Mouse (Mus musculus) intestine, embryonic 16.5 days (tissue): ENCODE results near the gene Efnb1. TPM values are rescaled to one million over a fixed set of nuclear protein-coding genes. Genes with fewer than 3 reads are reported as not detected.

ENCODE experiments used
- ATAC-seq: fragments of 200-750 bp; cut with Nextera tagmentation; 2 replicates; pipeline ENCODE4 v1.8.0; 2017; ENCODE audit warnings: moderate TSS enrichment, moderate library complexity
- H3K27ac ChIP-seq: fragments of 300-500 bp; sonication (generic); 2 replicates; pipeline ENCODE4 v1.5.1; 2014; ENCODE audit warnings: mild to moderate bottlenecking, low read length
- H3K27me3 ChIP-seq: fragments of 300-500 bp; sonication (generic); replicated peaks from 2 replicates; pipeline ENCODE4 v1.6.1; 2014; ENCODE audit warnings: low read length, control low read depth, mixed read lengths; ENCODE audit not compliant: control insufficient read depth, insufficient read depth
- H3K36me3 ChIP-seq: fragments of 300-500 bp; sonication (generic); 2 replicates; pipeline ENCODE4 v1.6.1; 2014; ENCODE audit warnings: low read length, control low read depth; ENCODE audit not compliant: control insufficient read depth, insufficient read depth
- H3K4me1 ChIP-seq: fragments of 300-500 bp; sonication (generic); 2 replicates; pipeline ENCODE4 v1.6.1; 2014; ENCODE audit warnings: low read length, control low read depth, mixed read lengths; ENCODE audit not compliant: control insufficient read depth, insufficient read depth
- H3K4me2 ChIP-seq: fragments of 300-500 bp; sonication (generic); 2 replicates; pipeline ENCODE4 v1.6.1; 2014; ENCODE audit warnings: low read depth, low read length, control low read depth
- H3K4me3 ChIP-seq: fragments of 300-500 bp; sonication (generic); 2 replicates; pipeline ENCODE4 v1.5.1; 2014; ENCODE audit warnings: mild to moderate bottlenecking, low read length
- H3K9ac ChIP-seq: fragments of 300-500 bp; sonication (generic); 2 replicates; pipeline ENCODE4 v1.6.1; 2014; ENCODE audit warnings: low read depth, low read length
- H3K9me3 ChIP-seq: fragments of 300-500 bp; sonication (generic); 2 replicates; pipeline ENCODE4 v1.6.1; 2016; ENCODE audit warnings: low read length, control low read depth; ENCODE audit not compliant: control insufficient read depth
- WGBS: fragments of 180-500 bp; shearing (Covaris S2); extraction: QIAGEN DNeasy Blood & Tissue Kit; methylation state at CpG from one replicate; pipeline ENCODE4 v1.1.7; 2014; 5-methylcytosine and 5-hydroxymethylcytosine counted together
- polyA plus RNA-seq: library from polyadenylated mRNA; unstranded; fragments of >200 nt; fragmentation: Nextera tagmentation; extraction: Ambion mirVana; gene quantifications from 2 replicates; pipeline ENCODE4 v1.2.1, GENCODE M21; 2015

The Efnb1 gene
- polyA plus RNA-seq, 1 experiment from 2014 or later, result 18.3 TPM

DNA sequence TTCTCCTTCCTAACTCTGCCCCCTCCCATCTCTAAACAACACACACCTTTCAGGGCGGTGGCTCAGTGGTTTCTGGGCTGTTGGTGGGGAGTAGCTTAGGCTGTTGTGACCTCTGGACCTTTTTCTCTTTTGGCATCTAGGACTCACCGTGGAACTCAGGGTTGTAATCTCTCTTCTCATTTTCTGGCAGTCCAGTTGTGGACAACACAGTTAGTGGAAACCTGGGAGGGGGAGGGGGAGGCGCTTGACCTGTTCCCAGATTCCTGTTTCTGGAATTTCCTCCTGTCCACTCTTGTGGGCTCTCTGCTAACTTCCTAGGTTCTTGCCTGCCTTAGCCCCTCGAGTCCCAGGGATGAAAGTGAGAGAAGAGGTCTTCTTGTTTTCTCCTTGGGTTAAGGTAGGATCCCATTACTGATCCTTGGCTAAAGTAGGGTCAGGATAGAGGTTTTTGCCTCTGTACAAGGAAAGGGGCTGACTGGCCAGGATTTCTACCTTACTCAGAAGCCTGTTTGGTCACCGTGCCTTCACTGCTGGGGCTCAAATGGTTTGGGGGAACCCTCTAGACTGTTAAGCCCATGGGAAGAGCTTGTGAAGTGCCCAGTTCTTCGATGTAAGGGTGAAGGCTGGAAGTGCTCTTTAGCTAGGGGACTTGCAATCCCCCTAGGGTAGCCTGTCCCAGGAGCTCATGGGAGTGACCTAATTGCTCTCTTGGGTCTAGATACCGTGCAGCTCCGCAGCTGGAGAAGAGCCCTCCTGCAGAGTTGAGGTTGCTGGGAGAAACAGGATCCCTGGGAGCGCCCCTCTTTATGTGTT is 2.2 kb downstream of the Efnb1 start:
- 0 out of 2 replicates have a peak overlapping the region, but pooled peaks have one; percentile 2 for H3K27ac ChIP-seq
- ATAC-seq, result no peak
- WGBS, result 24% methylated on average over 9 of the region's 9 CpGs
- peaks cover 17% of the 10 kb centered on the region for H3K4me1 ChIP-seq
- H3K36me3 ChIP-seq, result no peaks in the 10 kb centered on the region
- H3K9me3 ChIP-seq, result no peaks in the 10 kb centered on the region
- peak overlapping the region; percentile 68 for H3K4me3 ChIP-seq
- 0 out of 2 replicates have a peak, but pooled peaks cover 7% of the 10 kb centered on the region for H3K27me3 ChIP-seq
- H3K9ac ChIP-seq, result peak overlapping the region; percentile 86
- peak overlapping the region; percentile 63 for H3K4me2 ChIP-seq

DNA sequence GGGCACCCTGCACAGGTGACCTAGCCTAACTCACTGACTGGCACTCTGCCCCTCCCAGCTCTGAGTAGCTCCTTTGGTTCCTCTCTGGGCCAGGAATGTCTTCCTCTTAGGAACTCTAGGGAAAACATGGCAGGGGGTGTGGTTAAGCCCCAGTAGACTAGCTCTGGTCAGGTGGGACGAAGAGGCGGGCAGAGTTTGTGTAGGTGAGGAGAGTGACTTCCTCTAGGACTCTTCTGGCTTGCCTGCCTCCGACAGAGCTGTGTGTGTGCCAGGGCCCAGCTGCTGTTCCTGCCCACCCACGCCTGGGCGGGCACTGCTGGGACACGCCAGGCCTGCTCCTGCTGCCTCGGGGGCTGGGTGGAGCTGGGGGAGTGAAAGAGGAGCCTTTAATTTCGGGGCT is 5.1 kb downstream of the Efnb1 start:
- Histone ChIP-seq H3K4me2 (peak overlapping the region; percentile 11; the same call in 1 of the 2 replicates), H3K4me3 (no peak overlapping the region), H3K36me3 (no peaks in the 10 kb centered on the region), H3K9me3 (no peaks in the 10 kb centered on the region), H3K9ac (peak overlapping the region; percentile 20; the same call in 1 of the 2 replicates), H3K27me3 (0 out of 2 replicates have a peak, but pooled peaks cover 3% of the 10 kb centered on the region), H3K4me1 (peaks cover 22% of the 10 kb centered on the region), H3K27ac (no peak overlapping the region)
- 55% methylated on average over 8 of the region's 8 CpGs for WGBS
- ATAC-seq, result peak; percentile 19

DNA sequence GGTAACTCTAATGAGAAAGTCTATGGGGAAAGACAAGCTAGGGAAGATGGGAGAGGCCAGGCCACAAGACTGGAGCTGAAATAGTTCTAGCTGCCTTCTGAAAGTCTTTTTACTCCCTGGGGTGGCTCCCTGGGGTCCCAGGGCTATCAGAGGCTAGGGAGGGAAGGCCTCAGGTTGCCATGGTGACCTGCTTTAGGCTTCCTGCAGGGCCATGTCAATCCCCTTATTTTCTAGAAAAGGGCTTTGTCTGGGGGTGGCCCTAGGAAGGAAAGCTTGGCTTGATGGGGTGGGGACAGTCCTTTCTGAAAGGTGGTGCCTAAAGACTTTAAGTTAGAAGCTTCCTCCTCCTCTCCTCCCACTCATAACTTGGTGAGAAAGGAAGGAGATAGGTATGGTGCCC is 6.0 kb downstream of the Efnb1 start:
- 0 out of 2 replicates have a peak overlapping the region, but pooled peaks have one; percentile 0 for H3K4me2 ChIP-seq
- no peaks in the 10 kb centered on the region for H3K9me3 ChIP-seq
- H3K4me1 ChIP-seq, result peaks cover 22% of the 10 kb centered on the region
- no peak overlapping the region for H3K9ac ChIP-seq
- H3K27ac ChIP-seq, result no peak overlapping the region
- 0 out of 2 replicates have a peak, but pooled peaks cover 6% of the 10 kb centered on the region for H3K36me3 ChIP-seq
- H3K4me3 ChIP-seq, result no peak overlapping the region
- ATAC-seq, result no peak
- 0 out of 2 replicates have a peak, but pooled peaks cover 3% of the 10 kb centered on the region for H3K27me3 ChIP-seq

DNA sequence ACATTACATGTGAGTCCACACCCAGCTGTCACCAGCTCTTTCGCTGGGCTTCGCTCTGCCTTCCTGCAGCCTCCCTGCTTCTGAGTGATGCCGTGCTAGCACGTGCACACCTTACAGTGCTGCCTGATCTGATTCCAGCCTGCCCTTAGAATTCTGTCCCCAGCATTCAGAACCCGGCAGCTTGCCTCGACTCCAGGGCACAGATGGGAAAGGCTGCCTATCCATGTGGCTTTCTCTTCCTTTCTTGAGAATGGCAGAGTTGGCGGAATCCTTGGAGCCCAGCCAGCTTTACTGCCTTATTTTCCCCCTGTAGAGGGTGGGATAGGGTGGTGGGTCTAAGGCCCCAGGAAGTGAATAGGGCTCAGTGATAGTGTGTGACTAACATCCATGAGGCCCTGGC is 9.6 kb downstream of the Efnb1 start:
- H3K27ac ChIP-seq, result no peak overlapping the region
- WGBS, result 89% methylated on average over 7 of the region's 7 CpGs
- no peak for ATAC-seq
- H3K36me3 ChIP-seq, result 0 out of 2 replicates have a peak, but pooled peaks cover 6% of the 10 kb centered on the region
- H3K27me3 ChIP-seq, result no peaks in the 10 kb centered on the region
- H3K4me1 ChIP-seq, result peaks cover 29% of the 10 kb centered on the region
- no peak overlapping the region for H3K4me3 ChIP-seq
- H3K9ac ChIP-seq, result no peak overlapping the region
- H3K9me3 ChIP-seq, result no peaks in the 10 kb centered on the region
- no peak overlapping the region for H3K4me2 ChIP-seq

DNA sequence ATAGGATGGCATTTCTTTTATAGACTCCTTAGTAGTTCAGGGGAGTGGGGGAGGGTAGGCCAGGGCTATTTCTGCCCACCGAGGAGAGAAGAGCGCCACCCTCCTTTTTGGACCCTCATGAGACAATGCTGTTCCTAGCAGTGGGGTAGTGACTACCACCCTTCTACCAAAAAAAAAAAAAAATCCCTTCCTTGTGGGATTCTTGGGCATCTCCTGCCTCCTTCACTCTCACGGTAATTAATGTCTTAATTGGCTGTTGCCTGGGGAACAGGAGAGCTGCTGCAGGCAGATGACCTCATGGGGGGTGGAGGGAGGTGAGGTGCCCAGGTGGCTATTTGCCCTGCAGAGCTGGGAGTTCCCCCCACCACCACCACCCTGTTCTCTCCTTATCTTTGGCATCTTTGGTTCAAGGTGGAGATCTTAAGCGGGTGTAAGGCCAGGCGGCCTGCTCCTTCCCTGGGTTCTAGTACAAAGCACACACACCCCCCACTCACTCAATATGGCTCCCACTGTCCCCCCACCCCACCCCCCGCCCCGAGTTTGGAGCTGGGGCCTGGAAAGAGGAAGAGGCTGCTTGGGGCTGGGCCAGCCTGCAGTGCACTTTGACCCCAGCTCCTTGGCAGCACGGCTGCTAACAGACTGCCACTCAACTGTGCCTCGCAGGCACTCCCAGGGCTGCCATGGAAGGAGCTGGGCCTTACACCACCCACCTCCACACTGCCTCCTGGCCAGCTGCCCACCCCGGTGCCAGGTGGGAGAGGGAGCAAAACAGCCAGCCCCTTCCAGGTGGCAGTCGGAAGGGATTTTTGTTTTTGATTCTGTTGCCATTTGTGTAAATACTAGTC is 12.4 kb downstream of the Efnb1 start:
- H3K27ac ChIP-seq, result peak overlapping the region; percentile 48; the same call in 1 of the 2 replicates

DNA sequence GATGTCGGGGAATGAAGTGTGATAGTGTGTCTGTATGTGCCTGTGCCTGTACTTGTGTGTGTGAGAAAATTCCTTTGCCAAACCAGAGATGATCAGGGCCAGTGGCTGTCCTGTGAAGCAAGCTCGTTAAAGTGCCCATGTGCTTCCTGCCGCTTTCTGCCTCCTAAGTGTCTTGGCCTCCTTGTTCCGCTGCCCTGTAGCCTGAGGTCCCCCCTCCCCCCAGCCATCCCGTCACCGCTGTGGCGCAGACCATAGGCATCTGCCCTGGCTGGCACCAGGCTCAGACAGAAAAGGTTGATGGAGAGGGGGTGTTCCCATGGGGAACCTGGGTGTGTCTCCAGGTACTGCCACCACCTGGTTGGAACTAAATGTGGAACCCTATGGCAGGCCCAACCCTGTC is 13.1 kb downstream of the Efnb1 start:
- ATAC-seq, result no peak
- H3K27ac ChIP-seq, result peak overlapping the region; percentile 43; the same call in 1 of the 2 replicates
- 62% methylated on average over 7 of the region's 7 CpGs for WGBS

More for the DNA sequence above, 12.4 kb downstream of the Efnb1 start:
- Histone ChIP-seq H3K36me3 (0 out of 2 replicates have a peak, but pooled peaks cover 6% of the 10 kb centered on the region), H3K27me3 (no peaks in the 10 kb centered on the region), H3K4me2 (no peak overlapping the region), H3K4me1 (peaks cover 25% of the 10 kb centered on the region), H3K4me3 (no peak overlapping the region), H3K9me3 (no peaks in the 10 kb centered on the region), H3K9ac (peak overlapping the region; percentile 19; the same call in 1 of the 2 replicates)
- ATAC-seq, result peak; percentile 19; the same call in 1 of the 2 replicates
- 50% methylated on average over 11 of the region's 11 CpGs for WGBS

DNA sequence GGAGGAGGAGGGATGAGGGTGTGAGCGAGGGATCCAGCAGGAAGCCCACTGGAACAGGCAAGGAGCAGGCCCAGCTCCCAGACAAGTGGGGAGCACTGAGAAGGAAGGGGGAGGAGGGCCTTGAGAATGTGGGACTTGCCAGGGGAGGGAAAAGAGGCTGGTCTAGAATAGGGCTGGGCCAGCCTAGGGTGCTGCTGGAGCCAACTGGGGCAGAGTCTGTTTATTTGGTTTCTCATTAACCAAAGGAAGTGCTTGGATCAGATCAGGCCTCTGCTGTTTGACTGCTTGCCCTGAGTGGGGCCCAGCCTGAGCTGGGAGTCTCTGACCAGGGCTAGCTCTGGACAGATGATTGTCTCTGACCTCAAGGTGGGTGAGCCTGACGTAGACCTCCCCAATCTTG is 14.0 kb downstream of the Efnb1 start:
- Histone ChIP-seq H3K27me3 (no peaks in the 10 kb centered on the region), H3K9me3 (no peaks in the 10 kb centered on the region), H3K9ac (no peak overlapping the region), H3K4me2 (no peak overlapping the region), H3K4me3 (no peak overlapping the region), H3K4me1 (peaks cover 21% of the 10 kb centered on the region), H3K36me3 (0 out of 2 replicates have a peak, but pooled peaks cover 6% of the 10 kb centered on the region), H3K27ac (peak overlapping the region; percentile 80)
- WGBS, result 55% methylated on average over 2 of the region's 2 CpGs
- peak; percentile 75 for ATAC-seq

More for the DNA sequence above, 13.1 kb downstream of the Efnb1 start:
- H3K4me3 ChIP-seq, result no peak overlapping the region
- H3K27me3 ChIP-seq, result no peaks in the 10 kb centered on the region
- H3K4me1 ChIP-seq, result peaks cover 21% of the 10 kb centered on the region
- no peaks in the 10 kb centered on the region for H3K9me3 ChIP-seq
- H3K9ac ChIP-seq, result no peak overlapping the region
- 0 out of 2 replicates have a peak, but pooled peaks cover 6% of the 10 kb centered on the region for H3K36me3 ChIP-seq
- no peak overlapping the region for H3K4me2 ChIP-seq

DNA sequence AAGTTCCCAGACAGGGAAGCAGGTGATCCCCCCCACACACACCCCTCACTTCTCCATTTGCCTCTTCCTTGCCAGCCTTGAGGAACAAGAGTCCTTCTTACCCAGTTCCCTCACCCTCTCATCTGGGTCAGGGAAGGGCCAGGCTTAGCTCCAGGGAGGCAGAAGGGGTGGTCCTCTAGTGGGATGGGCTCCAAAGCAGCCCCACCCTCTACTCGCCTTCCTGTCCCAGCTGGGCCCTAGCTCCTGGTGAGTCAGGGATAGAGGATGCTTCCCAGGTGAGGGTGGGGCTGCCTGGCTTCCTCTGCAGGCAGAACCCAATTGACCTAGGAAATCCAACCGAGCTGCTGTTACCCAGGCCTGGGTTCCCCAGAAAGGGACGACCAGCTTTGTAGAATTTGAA is 14.8 kb downstream of the Efnb1 start:
- H3K4me1 ChIP-seq, result peaks cover 21% of the 10 kb centered on the region
- H3K9ac ChIP-seq, result no peak overlapping the region
- no peaks in the 10 kb centered on the region for H3K9me3 ChIP-seq
- H3K27me3 ChIP-seq, result no peaks in the 10 kb centered on the region
- no peak overlapping the region for H3K4me2 ChIP-seq
- no peak overlapping the region for H3K4me3 ChIP-seq
- peak overlapping the region; percentile 80 for H3K27ac ChIP-seq
- H3K36me3 ChIP-seq, result 0 out of 2 replicates have a peak, but pooled peaks cover 6% of the 10 kb centered on the region
- peak; percentile 19; the same call in 1 of the 2 replicates for ATAC-seq
- 39% methylated on average over 3 of the region's 3 CpGs for WGBS

DNA sequence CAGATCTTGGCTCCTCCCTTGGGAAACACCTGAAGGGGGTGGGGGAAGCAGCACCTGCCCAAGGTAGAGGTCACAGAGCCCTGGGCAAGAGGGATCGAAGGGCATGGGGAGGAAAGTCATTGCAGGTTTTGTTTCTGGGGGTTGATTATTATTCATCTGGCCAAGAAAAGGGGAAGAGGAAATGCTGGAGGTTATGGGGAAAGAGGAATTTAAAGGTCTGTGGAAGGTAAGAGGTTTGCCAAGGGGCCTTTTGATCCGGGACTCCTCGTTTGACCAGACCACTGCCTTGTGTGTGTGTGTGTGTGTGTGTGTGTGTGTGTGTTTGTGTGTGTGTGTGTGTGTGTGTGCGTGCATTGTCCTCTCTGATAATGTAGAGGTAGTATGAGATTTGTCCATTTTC is 15.5 kb downstream of the Efnb1 start:
- Histone ChIP-seq H3K4me3 (no peak overlapping the region), H3K4me2 (no peak overlapping the region), H3K9me3 (no peaks in the 10 kb centered on the region), H3K36me3 (0 out of 2 replicates have a peak, but pooled peaks cover 5% of the 10 kb centered on the region), H3K4me1 (peaks cover 21% of the 10 kb centered on the region), H3K9ac (no peak overlapping the region), H3K27ac (no peak overlapping the region), H3K27me3 (no peaks in the 10 kb centered on the region)
- ATAC-seq, result no peak
- WGBS, result 74% methylated on average over 4 of the region's 4 CpGs
